Mouse (Mus musculus): ENCODE data around the gene Esam. TPM values are rescaled to one million over a fixed set of nuclear protein-coding genes. Genes with fewer than 3 reads are reported as not detected.
A peak's percentile ranks its signal among the peaks of the same experiment; 100 is the strongest.

The Esam gene
- polyA plus RNA-seq, 1 experiment from 2014 or later = 22.8 TPM

DNA sequence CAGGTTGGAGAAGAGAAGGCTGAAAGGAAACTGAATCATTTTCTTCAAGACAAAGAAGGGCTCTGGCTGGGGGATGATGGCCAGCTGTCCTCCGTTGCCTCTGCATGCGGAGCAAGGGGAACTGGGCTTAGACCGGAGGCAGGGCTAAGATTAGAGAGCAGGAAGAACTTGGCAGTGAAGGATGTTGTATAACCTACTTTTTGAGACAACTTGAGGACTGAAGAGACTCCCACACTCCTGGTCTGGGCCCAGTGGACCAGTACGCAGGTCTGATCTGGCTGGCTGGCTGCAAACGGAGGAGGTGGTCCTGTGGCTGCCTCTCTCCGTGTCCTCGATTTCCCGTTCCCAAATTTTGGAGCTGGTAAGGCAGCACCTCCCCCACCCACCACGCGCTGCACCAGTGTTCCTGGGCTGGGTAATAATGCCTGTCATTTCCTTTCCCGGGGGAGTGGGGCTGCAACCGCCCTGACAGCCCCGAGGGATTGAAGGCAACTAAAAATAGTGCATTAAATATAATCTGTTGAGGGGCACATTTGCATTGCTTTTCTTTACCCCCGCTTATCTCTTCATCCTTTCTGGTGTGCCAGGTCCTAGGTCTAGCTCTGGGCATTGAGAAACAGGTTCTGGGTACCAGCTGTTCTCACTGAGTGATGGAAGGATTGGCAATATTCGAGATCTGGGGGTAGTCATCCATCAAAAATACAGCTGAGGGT is 40.2 kb downstream of the Esam start:
- Histone ChIP-seq H3K9ac (peak overlapping the region; percentile 1; the same call in 1 of the 2 replicates), H3K4me2 (peak overlapping the region; percentile 57), H3K9me3 (replicated peaks) (no peaks in the 10 kb centered on the region), H3K4me3 (peak overlapping the region; percentile 15), H3K4me1 (peaks cover 86% of the 10 kb centered on the region), H3K36me3 (no peaks in the 10 kb centered on the region), H3K27ac (peak overlapping the region; percentile 42), H3K27me3 (replicated peaks) (no peaks in the 10 kb centered on the region)
- peak; percentile 33 for ATAC-seq
- 14% methylated on average over 15 of the region's 15 CpGs for WGBS (ENCODE audit: insufficient replicate concordance)

DNA sequence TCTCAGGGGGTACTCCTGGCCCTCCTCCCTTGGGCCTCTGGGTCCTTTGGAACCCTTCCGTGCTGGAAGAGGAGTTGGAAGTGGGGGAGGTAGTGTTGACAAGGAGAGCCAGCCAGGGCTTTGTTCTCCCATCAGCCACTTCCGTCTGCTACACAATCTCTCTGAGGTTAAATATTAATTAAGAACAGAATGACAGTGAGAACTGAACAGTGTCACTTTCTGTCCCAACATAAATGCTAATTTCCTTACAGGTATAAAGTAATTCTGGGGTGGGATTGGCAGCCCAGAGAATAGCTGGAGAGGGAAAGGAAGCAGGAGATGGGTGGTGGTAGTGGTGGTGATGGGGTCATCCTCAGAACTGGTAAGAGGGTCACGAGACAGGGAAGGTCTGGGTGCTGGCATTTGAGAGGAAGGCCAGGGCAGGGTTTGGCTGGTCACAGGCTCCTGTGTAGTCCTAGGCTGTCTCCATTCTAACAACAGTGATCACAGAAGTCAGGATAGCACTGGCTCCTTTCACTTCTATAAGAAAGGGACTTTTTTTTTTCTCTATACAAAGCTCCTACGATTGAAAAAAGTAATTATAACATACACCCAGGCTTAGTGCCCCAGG is 40.8 kb downstream of the Esam start:
- 0 out of 2 replicates have a peak overlapping the region, but pooled peaks have one; percentile 1 for H3K9ac ChIP-seq
- peaks cover 83% of the 10 kb centered on the region for H3K4me1 ChIP-seq
- peak overlapping the region; percentile 42 for H3K27ac ChIP-seq
- ATAC-seq = peak; percentile 25; the same call in 1 of the 2 replicates
- no peak overlapping the region for H3K4me3 ChIP-seq
- H3K27me3 ChIP-seq (replicated peaks) = no peaks in the 10 kb centered on the region
- H3K36me3 ChIP-seq = no peaks in the 10 kb centered on the region
- H3K9me3 ChIP-seq (replicated peaks) = no peaks in the 10 kb centered on the region
- 34% methylated on average over 4 of the region's 4 CpGs for WGBS (ENCODE audit: insufficient replicate concordance)
- peak overlapping the region; percentile 57 for H3K4me2 ChIP-seq

DNA sequence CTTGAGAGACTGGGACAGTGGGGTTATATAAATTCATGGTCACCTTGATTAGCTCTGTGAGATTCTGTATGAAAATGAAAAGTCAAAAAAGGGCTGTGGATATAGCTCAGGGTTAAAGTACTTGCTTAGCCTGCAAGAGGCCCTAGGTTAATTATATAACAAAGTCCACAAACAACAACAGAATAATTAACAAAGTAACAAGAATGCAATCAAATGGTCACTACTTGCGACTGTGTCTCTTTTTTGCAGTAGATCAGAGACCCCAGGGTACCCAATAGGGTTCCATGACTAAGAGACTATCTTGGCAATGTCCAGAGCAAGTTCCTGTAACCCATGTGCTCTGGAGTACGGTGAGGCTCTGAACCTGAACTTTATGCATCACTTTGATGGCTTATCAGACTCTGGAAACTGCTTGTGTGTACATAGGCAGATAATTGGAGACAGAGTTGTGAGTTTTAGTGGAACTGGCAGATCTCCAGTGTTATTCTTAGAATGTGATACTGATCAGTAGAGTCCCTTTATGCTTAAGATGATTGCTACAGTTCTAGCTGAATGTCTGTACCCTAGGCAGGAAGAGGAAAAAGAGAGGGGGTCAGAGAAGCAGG is 41.5 kb downstream of the Esam start:
- peaks cover 77% of the 10 kb centered on the region for H3K4me1 ChIP-seq
- 43% methylated on average over 2 of the region's 2 CpGs for WGBS (ENCODE audit: insufficient replicate concordance)
- H3K27me3 ChIP-seq (replicated peaks) = no peaks in the 10 kb centered on the region
- peak overlapping the region; percentile 36; the same call in 1 of the 2 replicates for H3K27ac ChIP-seq
- H3K4me2 ChIP-seq = no peak overlapping the region
- H3K4me3 ChIP-seq = no peak overlapping the region
- ATAC-seq = peak; percentile 61
- no peak overlapping the region for H3K9ac ChIP-seq
- H3K9me3 ChIP-seq (replicated peaks) = no peaks in the 10 kb centered on the region
- H3K36me3 ChIP-seq = no peaks in the 10 kb centered on the region

DNA sequence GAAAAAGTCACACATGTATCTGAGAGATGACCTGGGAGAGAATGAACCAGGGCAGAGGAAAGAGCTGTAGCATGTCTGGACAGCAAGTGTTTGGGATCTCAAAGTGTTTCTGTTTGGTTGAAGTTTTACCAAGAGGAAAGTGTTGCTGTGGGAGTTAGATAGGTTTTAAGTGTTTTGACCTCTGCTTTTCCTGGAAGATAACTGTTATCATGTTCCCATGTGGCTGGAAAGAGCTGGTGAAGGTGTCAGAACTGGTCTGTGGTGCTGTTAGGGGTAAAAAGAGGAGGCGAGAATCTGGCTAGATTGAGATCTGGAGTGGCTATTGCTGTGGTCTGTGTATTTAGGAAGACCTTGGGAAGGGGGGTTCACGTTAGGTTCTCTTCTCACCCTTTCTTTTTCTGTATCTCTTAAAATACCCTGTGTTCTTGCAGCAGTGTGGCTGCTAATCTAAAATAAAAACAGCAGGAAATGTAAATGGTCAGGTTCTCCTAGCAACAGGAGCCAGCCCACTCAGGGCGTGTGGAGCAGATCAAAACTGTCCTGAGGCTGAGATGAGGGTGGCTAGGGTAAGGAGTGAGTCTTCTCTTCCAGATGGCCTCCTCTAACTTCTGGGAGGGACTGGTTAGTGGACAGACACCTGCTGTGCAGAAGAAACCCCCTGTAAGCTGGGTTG is 44.5 kb downstream of the Esam start:
- WGBS (ENCODE audit: insufficient replicate concordance) = 10% methylated on average over 3 of the region's 3 CpGs
- Histone ChIP-seq H3K9ac (no peak overlapping the region), H3K36me3 (no peaks in the 10 kb centered on the region), H3K9me3 (replicated peaks) (no peaks in the 10 kb centered on the region), H3K4me3 (no peak overlapping the region), H3K4me2 (0 out of 2 replicates have a peak overlapping the region, but pooled peaks have one; percentile 20), H3K27me3 (replicated peaks) (no peaks in the 10 kb centered on the region), H3K27ac (peak overlapping the region; percentile 45), H3K4me1 (peaks cover 62% of the 10 kb centered on the region)
- ATAC-seq = peak; percentile 25

DNA sequence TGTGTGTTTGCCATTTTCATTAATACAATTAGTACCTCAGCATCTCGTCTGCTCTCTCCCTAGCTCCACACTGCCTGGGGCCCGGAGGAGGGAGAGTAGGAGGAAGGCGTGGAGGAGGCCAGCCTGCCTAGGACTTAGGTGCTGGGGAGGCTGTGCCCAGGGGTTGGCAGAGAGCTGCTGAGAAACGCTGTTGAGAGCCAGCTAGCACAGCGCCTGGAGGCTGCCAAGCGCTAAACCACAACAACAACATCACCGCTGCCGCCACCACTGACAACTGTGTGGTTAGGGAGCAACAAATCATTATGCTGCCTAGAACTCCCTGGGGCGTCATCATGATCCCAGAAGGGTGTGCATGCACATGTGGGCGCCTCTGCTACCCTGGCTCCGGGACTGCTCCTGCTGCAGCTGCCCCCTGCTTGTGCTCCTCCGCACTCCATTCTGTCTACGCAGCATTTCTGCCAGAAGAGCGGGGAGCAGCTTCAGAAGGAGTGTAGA is 48.6 kb downstream of the Esam start:
- 31% methylated on average over 14 of the region's 14 CpGs for WGBS (ENCODE audit: insufficient replicate concordance)
- Histone ChIP-seq H3K27ac (no peak overlapping the region), H3K4me2 (peak overlapping the region; percentile 28; the same call in 1 of the 2 replicates)

DNA sequence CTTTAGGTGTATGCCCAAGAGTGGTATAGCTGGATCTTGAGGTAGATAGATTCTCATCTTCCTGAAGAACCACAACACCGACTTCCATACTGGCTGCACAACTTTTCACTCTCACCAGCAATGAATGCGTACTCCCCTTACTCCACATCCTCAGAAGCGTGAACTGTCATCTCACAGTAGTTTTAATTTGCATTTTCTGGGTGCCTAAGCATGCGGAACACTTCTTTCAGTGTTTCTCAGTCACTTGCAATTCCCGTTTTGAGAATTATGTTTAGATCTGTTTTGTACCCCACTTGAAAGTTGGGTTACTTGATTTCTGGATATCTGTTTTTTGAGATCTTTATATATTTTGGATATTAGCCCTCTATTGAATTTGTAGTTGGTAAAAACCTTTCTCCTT is 55.7 kb downstream of the Esam start:
- Histone ChIP-seq H3K4me2 (no peak overlapping the region), H3K27ac (no peak overlapping the region), H3K4me1 (no peaks in the 10 kb centered on the region), H3K36me3 (no peaks in the 10 kb centered on the region), H3K9ac (no peak overlapping the region), H3K27me3 (replicated peaks) (no peaks in the 10 kb centered on the region), H3K9me3 (replicated peaks) (no peaks in the 10 kb centered on the region), H3K4me3 (no peak overlapping the region)
- WGBS (ENCODE audit: insufficient replicate concordance) = 74% methylated on average over 5 of the region's 5 CpGs
- ATAC-seq = no peak

More for the DNA sequence above, 48.6 kb downstream of the Esam start:
- ATAC-seq = peak; percentile 28; the same call in 1 of the 2 replicates
- Histone ChIP-seq H3K36me3 (no peaks in the 10 kb centered on the region), H3K4me3 (no peak overlapping the region), H3K4me1 (peaks cover 24% of the 10 kb centered on the region), H3K9me3 (replicated peaks) (no peaks in the 10 kb centered on the region), H3K9ac (no peak overlapping the region), H3K27me3 (replicated peaks) (no peaks in the 10 kb centered on the region)

DNA sequence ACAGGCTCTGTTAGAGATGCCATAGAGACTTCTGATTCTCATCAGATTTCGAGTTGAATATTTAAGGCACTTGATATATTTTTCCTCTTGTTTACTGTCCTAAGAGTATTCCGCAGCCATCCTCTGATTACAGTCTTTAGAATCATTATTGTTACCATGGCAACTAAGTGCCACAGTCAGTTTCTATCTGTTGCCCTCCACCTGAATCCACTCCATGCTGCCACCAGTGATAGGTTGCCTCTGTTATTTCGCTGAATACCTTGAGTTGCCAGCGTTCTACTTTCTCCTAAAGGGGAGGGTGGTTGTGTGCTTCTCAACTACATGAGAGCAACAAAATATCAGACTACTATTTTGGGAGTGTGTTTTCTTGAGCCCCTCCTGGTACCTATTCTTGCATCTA is 58.8 kb downstream of the Esam start:
- Histone ChIP-seq H3K9ac (no peak overlapping the region), H3K4me1 (0 out of 2 replicates have a peak, but pooled peaks cover 6% of the 10 kb centered on the region), H3K9me3 (replicated peaks) (no peaks in the 10 kb centered on the region), H3K4me3 (no peak overlapping the region), H3K36me3 (no peaks in the 10 kb centered on the region), H3K27ac (no peak overlapping the region), H3K27me3 (replicated peaks) (no peaks in the 10 kb centered on the region), H3K4me2 (no peak overlapping the region)
- 62% methylated on average over 4 of the region's 4 CpGs for WGBS (ENCODE audit: insufficient replicate concordance)
- ATAC-seq = no peak

Other genes starting within 250 kb of the Esam start
- 5.6 and 6.9 TPM in 2 replicates for gene Ccdc15, start 179.6 kb upstream of the Esam start, polyA plus RNA-seq (2016; fragmentation: Nextera tagmentation; extraction: Ambion mirVana)
- gene Hepacam, start 160.7 kb upstream of the Esam start, polyA plus RNA-seq (2016; fragmentation: Nextera tagmentation; extraction: Ambion mirVana) = 0.05 TPM in 1 of 2 replicates, not detected in the other
- 4.4 and 5.1 TPM in 2 replicates for gene Robo4, start 126.2 kb upstream of the Esam start, polyA plus RNA-seq (2016; fragmentation: Nextera tagmentation; extraction: Ambion mirVana)
- gene Robo3, start 94.8 kb upstream of the Esam start, polyA plus RNA-seq (2016; fragmentation: Nextera tagmentation; extraction: Ambion mirVana) = 0.25 and 0.26 TPM in 2 replicates
- gene Msantd2, start 38.8 kb upstream of the Esam start, polyA plus RNA-seq (2016; fragmentation: Nextera tagmentation; extraction: Ambion mirVana) = 11.3 and 11.8 TPM in 2 replicates
- 0.29 and 0.76 TPM in 2 replicates for gene Vsig2, start 11.2 kb downstream of the Esam start, polyA plus RNA-seq (2016; fragmentation: Nextera tagmentation; extraction: Ambion mirVana)
- 20.6 and 23.4 TPM in 2 replicates for gene Nrgn, start 24.8 kb downstream of the Esam start, polyA plus RNA-seq (2016; fragmentation: Nextera tagmentation; extraction: Ambion mirVana)
- 5.6 and 5.7 TPM in 2 replicates for gene Siae, start 27.6 kb downstream of the Esam start, polyA plus RNA-seq (2016; fragmentation: Nextera tagmentation; extraction: Ambion mirVana)
- gene Spa17, start 85.6 kb downstream of the Esam start, polyA plus RNA-seq (2016; fragmentation: Nextera tagmentation; extraction: Ambion mirVana) = 2.8 and 4.0 TPM in 2 replicates
- 80.0 and 80.6 TPM in 2 replicates for gene Tbrg1, start 129.2 kb downstream of the Esam start, polyA plus RNA-seq (2016; fragmentation: Nextera tagmentation; extraction: Ambion mirVana)
- not detected in 2 replicates for gene Panx3, start 141.2 kb downstream of the Esam start, polyA plus RNA-seq (2016; fragmentation: Nextera tagmentation; extraction: Ambion mirVana)
- gene Olfr160, start 188.2 kb downstream of the Esam start, polyA plus RNA-seq (2016; fragmentation: Nextera tagmentation; extraction: Ambion mirVana) = not detected in 2 replicates
- not detected in 2 replicates for gene Olfr874, start 217.0 kb downstream of the Esam start, polyA plus RNA-seq (2016; fragmentation: Nextera tagmentation; extraction: Ambion mirVana)
- gene Olfr875, start 243.8 kb downstream of the Esam start, polyA plus RNA-seq (2016; fragmentation: Nextera tagmentation; extraction: Ambion mirVana) = not detected in 2 replicates